Mouse (Mus musculus) hindbrain, postnatal 0 days (tissue): Measurements from ENCODE around the gene AI597479. TPM values are rescaled to one million over a fixed set of nuclear protein-coding genes. Genes with fewer than 3 reads are reported as not detected.

Source experiments
- ATAC-seq: fragments of 200-750 bp; cut with Nextera tagmentation; 2 replicates; pipeline ENCODE4 v1.8.0; 2017; ENCODE audit warnings: mild to moderate bottlenecking, moderate TSS enrichment, moderate library complexity
- DNase-seq: peaks from one replicate; pipeline ENCODE4 v3.0.0-alpha.2; 2015; ENCODE audit warnings: low spot score
- H3K27ac ChIP-seq: fragments of 300-500 bp; sonication (generic); 2 replicates; pipeline ENCODE4 v1.5.1; 2014; ENCODE audit warnings: mild to moderate bottlenecking
- H3K27me3 ChIP-seq: fragments of 300-500 bp; sonication (generic); 2 replicates; pipeline ENCODE4 v1.6.1; 2014; ENCODE audit warnings: low read length, mixed read lengths; ENCODE audit not compliant: insufficient read depth
- H3K36me3 ChIP-seq: fragments of 300-500 bp; sonication (generic); 2 replicates; pipeline ENCODE4 v1.6.1; 2014; ENCODE audit warnings: low read length, mixed read lengths; ENCODE audit not compliant: insufficient read depth
- H3K4me1 ChIP-seq: fragments of 300-500 bp; sonication (generic); 2 replicates; pipeline ENCODE4 v1.6.1; 2014; ENCODE audit warnings: antibody characterized with exemption, low read length, mixed read lengths; ENCODE audit not compliant: insufficient read depth
- H3K4me2 ChIP-seq: fragments of 300-500 bp; sonication (generic); 2 replicates; pipeline ENCODE4 v1.6.1; 2014; ENCODE audit warnings: low read depth, mild to moderate bottlenecking, low read length, moderate library complexity, mixed read lengths
- H3K4me3 ChIP-seq: fragments of 300-500 bp; sonication (generic); 2 replicates; pipeline ENCODE4 v1.5.1; 2014; ENCODE audit warnings: low read length
- H3K9ac ChIP-seq: fragments of 300-500 bp; sonication (generic); replicated peaks from 2 replicates; pipeline ENCODE4 v1.6.1; 2014; ENCODE audit warnings: mild to moderate bottlenecking, low read length, moderate library complexity, mixed read lengths
- H3K9me3 ChIP-seq: fragments of 300-500 bp; sonication (generic); 2 replicates; pipeline ENCODE4 v1.6.1; 2016; ENCODE audit warnings: low read length, mixed read lengths
- CTCF ChIP-seq: IDR thresholded peaks from 2 replicates; pipeline ENCODE4 v1.5.1; 2016; ENCODE audit warnings: antibody characterized with exemption, control low read depth, low read depth
- WGBS: fragments of 180-500 bp; shearing (Covaris S2); extraction: QIAGEN DNeasy Blood & Tissue Kit; methylation state at CpG from one replicate; pipeline ENCODE4 v1.1.7; 2014; 5-methylcytosine and 5-hydroxymethylcytosine counted together
- polyA plus RNA-seq: library from polyadenylated mRNA; unstranded; fragments of >200 nt; fragmentation: Nextera tagmentation; extraction: Ambion mirVana; gene quantifications from 2 replicates; pipeline ENCODE4 v1.2.1, GENCODE M21; 2015
- total RNA-seq: library from RNA; depleted of rRNA; stranded (reverse); fragments of >200 nt; gene quantifications from 2 replicates; pipeline ENCODE4 v1.2.3, GENCODE M21; 2014; rRNA removed

The AI597479 gene
- total RNA-seq: 20.7 and 22.8 TPM in 2 replicates
- 28.8 and 29.5 TPM in 2 replicates for polyA plus RNA-seq

GRCm38 (mm10) chr1:43098031-43098984 is at the start of gene AI597479, which contains the start of gene Tgfbrap1:
AI597479 (plus strand) TSS chr1:43098710.
Tgfbrap1 (minus strand) TSS chr1:43098637.
- 1% methylated on average over 57 of the region's 57 CpGs for WGBS

GRCm38 (mm10) chr1:43051903-43052302 is 46.6 kb upstream of the AI597479 start:
- DNase-seq (peak; percentile 40), ATAC-seq (peak; percentile 70)
- H3K9ac ChIP-seq: no peak overlapping the region
- H3K27ac ChIP-seq: no peak overlapping the region
- 95% methylated on average over 5 of the region's 5 CpGs for WGBS
- no peak overlapping the region for H3K4me3 ChIP-seq
- H3K4me1 ChIP-seq: no peaks in the 10 kb centered on the region
- H3K4me2 ChIP-seq: no peak overlapping the region
- no peaks in the 10 kb centered on the region for H3K9me3 ChIP-seq
- no peaks in the 10 kb centered on the region for H3K27me3 ChIP-seq
- peaks cover 56% of the 10 kb centered on the region for H3K36me3 ChIP-seq
- peak; percentile 54 for TF ChIP-seq CTCF

More at GRCm38 (mm10) chr1:43098031-43098984, at the start of gene AI597479, which contains the start of gene Tgfbrap1:
- peak within 1 kb of the TSS; percentile 86 for H3K4me2 ChIP-seq
- no peaks in the 10 kb centered on the region for H3K27me3 ChIP-seq
- H3K27ac ChIP-seq: peak within 1 kb of the TSS; percentile 99
- peak within 1 kb of the TSS; percentile 84 for H3K9ac ChIP-seq
- no peaks in the 10 kb centered on the region for H3K9me3 ChIP-seq
- no peaks in the 10 kb centered on the region for H3K36me3 ChIP-seq
- TF ChIP-seq CTCF: no peak
- ATAC-seq (peak; percentile 98), DNase-seq (peak; percentile 97)
- H3K4me3 ChIP-seq: peak within 1 kb of the TSS; percentile 62
- H3K4me1 ChIP-seq: peaks cover 4% of the 10 kb centered on the region; the same call in 1 of the 2 replicates

- peak; percentile 95 for ATAC-seq
- DNase-seq: peak; percentile 90
- H3K36me3 ChIP-seq: peaks cover 27% of the 10 kb centered on the region
- H3K27me3 ChIP-seq: no peaks in the 10 kb centered on the region
- no peaks in the 10 kb centered on the region for H3K9me3 ChIP-seq
- H3K4me2 ChIP-seq: no peak overlapping the region
- H3K4me1 ChIP-seq: no peaks in the 10 kb centered on the region
- H3K27ac ChIP-seq: no peak overlapping the region
- peak; percentile 95 for TF ChIP-seq CTCF
- H3K4me3 ChIP-seq: no peak overlapping the region
- WGBS: 52% methylated on average over 8 of the region's 9 CpGs
- H3K9ac ChIP-seq: no peak overlapping the region
Measured at GRCm38 (mm10) chr1:43065615-43066310, 32.7 kb upstream of the AI597479 start.

GRCm38 (mm10) chr1:43066573-43066972 is 31.9 kb upstream of the AI597479 start:
- no peaks in the 10 kb centered on the region for H3K9me3 ChIP-seq
- DNase-seq (no peak), ATAC-seq (no peak)
- no peak overlapping the region for H3K4me3 ChIP-seq
- H3K27me3 ChIP-seq: no peaks in the 10 kb centered on the region
- WGBS: 91% methylated on average over 8 of the region's 8 CpGs
- H3K4me2 ChIP-seq: no peak overlapping the region
- H3K36me3 ChIP-seq: peaks cover 22% of the 10 kb centered on the region
- no peaks in the 10 kb centered on the region for H3K4me1 ChIP-seq
- H3K27ac ChIP-seq: no peak overlapping the region
- no peak for TF ChIP-seq CTCF
- H3K9ac ChIP-seq: no peak overlapping the region

- Histone ChIP-seq H3K9ac (no peak overlapping the region), H3K27me3 (no peaks in the 10 kb centered on the region), H3K36me3 (peaks cover 27% of the 10 kb centered on the region), H3K9me3 (no peaks in the 10 kb centered on the region), H3K4me3 (no peak overlapping the region), H3K27ac (no peak overlapping the region), H3K4me1 (no peaks in the 10 kb centered on the region), H3K4me2 (no peak overlapping the region)
- no peak for DNase-seq
- ATAC-seq: no peak
- TF ChIP-seq CTCF: no peak
- WGBS: 87% methylated on average over 7 of the region's 7 CpGs
Measured at GRCm38 (mm10) chr1:43067551-43067950, 31.0 kb upstream of the AI597479 start.

- H3K4me1 ChIP-seq: no peaks in the 10 kb centered on the region
- 91% methylated on average over 5 of the region's 5 CpGs for WGBS
- H3K27ac ChIP-seq: no peak overlapping the region
- H3K27me3 ChIP-seq: no peaks in the 10 kb centered on the region
- no peaks in the 10 kb centered on the region for H3K9me3 ChIP-seq
- H3K9ac ChIP-seq: no peak overlapping the region
- ATAC-seq (no peak), DNase-seq (no peak)
- H3K4me2 ChIP-seq: no peak overlapping the region
- no peak overlapping the region for H3K4me3 ChIP-seq
- no peak for TF ChIP-seq CTCF
- peaks cover 35% of the 10 kb centered on the region for H3K36me3 ChIP-seq
Measured at GRCm38 (mm10) chr1:43070726-43071125, 27.8 kb upstream of the AI597479 start.
